Mouse (Mus musculus): Measurements from ENCODE around the gene Dpyd. TPM values are rescaled to one million over a fixed set of nuclear protein-coding genes. Genes with fewer than 3 reads are reported as not detected.

The Dpyd gene
- total and polyA plus RNA-seq, 2 experiments from 2014 or later: 3.5 to 5.9 TPM

DNA sequence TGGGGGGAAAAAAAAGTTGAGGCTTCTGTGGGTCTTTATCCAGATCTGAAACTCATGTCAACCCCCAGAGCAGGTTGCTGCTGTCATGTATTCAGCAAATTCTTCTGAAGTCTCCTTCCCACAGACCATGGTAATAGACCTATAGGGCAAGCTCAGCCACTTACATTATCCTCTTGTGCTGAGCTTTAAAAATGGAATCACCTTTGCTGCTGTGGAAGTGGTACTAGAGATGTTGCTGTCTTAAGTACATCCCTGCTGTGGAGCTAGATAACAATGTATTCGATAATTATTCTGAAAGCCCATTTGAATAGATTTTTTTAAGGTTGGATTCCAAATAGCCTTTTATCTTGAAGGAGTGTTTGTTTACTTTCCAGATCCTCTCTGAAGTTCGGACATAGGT, 902.1 kb downstream of the Dpyd start:
- Histone ChIP-seq H3K36me3 (ENCODE audit: insufficient read depth, low read length) (no peaks in the 10 kb centered on the region), H3K9ac (replicated peaks; ENCODE audit: low read length, poor library complexity, severe bottlenecking) (no peak overlapping the region), H3K27me3 (ENCODE audit: insufficient read depth, low read length) (no peaks in the 10 kb centered on the region), H3K9me3 (ENCODE audit: low read length) (no peaks in the 10 kb centered on the region), H3K4me1 (ENCODE audit: insufficient read depth, low read length) (no peaks in the 10 kb centered on the region), H3K27ac (ENCODE audit: low read depth, low read length) (no peak overlapping the region), H3K4me3 (ENCODE audit: low read depth, low read length) (no peak overlapping the region), H3K4me2 (ENCODE audit: low read depth, low read length, poor library complexity, severe bottlenecking) (no peak overlapping the region)
- no peak for TF ChIP-seq CTCF (IDR thresholded peaks at IDR 0.05)
- no peak for ATAC-seq (ENCODE audit: low FRiP score)
- no peak for DNase-seq (ENCODE audit: low spot score)
- WGBS: 31% methylated on average over 2 of the region's 2 CpGs

DNA sequence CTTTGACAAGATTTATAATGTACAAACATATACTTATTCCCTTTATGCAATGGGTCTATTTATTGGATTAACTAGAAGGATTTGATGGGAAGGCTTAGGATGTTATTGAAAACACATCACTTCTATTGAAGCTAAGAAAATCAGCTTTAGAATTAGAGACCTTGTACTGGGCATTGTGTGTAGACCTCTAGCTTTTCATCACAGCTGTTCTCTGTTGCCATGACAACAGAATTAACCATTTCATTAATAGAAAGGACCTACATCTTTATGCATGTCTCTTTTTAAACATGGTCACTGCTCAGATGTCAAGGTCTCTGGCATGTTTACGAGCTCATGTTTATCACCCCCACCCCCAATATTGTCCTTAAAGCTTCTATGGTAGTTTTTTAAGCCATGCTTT, 902.5 kb downstream of the Dpyd start:
- WGBS: 18% methylated on average over 1 of the region's 1 CpGs
- no peaks in the 10 kb centered on the region for H3K4me1 ChIP-seq (ENCODE audit: insufficient read depth, low read length)
- H3K27me3 ChIP-seq (ENCODE audit: insufficient read depth, low read length): no peaks in the 10 kb centered on the region
- H3K9me3 ChIP-seq (ENCODE audit: low read length): no peaks in the 10 kb centered on the region
- no peak overlapping the region for H3K27ac ChIP-seq (ENCODE audit: low read depth, low read length)
- no peak for TF ChIP-seq CTCF (IDR thresholded peaks at IDR 0.05)
- H3K4me3 ChIP-seq (ENCODE audit: low read depth, low read length): no peak overlapping the region
- ATAC-seq (ENCODE audit: low FRiP score): no peak
- peak; percentile 48 for DNase-seq (ENCODE audit: low spot score)
- no peak overlapping the region for H3K9ac ChIP-seq (replicated peaks; ENCODE audit: low read length, poor library complexity, severe bottlenecking)
- H3K4me2 ChIP-seq (ENCODE audit: low read depth, low read length, poor library complexity, severe bottlenecking): no peak overlapping the region
- H3K36me3 ChIP-seq (ENCODE audit: insufficient read depth, low read length): no peaks in the 10 kb centered on the region

DNA sequence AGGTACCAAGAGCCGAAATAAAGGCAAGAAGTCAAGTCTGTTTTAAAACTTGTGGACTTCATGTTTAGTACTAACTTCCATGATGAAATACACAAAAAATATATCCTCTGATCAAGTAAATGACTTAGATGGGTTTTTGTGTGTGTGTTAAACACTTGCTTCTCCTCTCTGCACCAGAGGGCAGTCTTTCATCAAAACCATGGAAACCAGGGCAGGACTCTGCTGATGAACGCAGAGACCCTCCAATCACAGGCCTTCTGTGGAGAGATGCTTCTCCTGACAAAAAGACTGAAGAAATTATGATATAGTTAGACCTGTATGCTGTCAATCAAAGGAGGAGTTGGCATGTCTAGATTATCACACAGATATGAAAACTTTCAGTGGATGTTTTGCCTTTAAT, 905.8 kb downstream of the Dpyd start:
- no peaks in the 10 kb centered on the region for H3K27me3 ChIP-seq (ENCODE audit: insufficient read depth, low read length)
- no peaks in the 10 kb centered on the region for H3K36me3 ChIP-seq (ENCODE audit: insufficient read depth, low read length)
- H3K4me1 ChIP-seq (ENCODE audit: insufficient read depth, low read length): no peaks in the 10 kb centered on the region
- WGBS: 79% methylated on average over 2 of the region's 2 CpGs
- TF ChIP-seq CTCF (IDR thresholded peaks at IDR 0.05): peak; percentile 42
- H3K9me3 ChIP-seq (ENCODE audit: low read length): no peaks in the 10 kb centered on the region
- DNase-seq (ENCODE audit: low spot score) (peak; percentile 24), ATAC-seq (ENCODE audit: low FRiP score) (no peak)
- no peak overlapping the region for H3K4me2 ChIP-seq (ENCODE audit: low read depth, low read length, poor library complexity, severe bottlenecking)
- H3K27ac ChIP-seq (ENCODE audit: low read depth, low read length): no peak overlapping the region
- no peak overlapping the region for H3K4me3 ChIP-seq (ENCODE audit: low read depth, low read length)
- H3K9ac ChIP-seq (replicated peaks; ENCODE audit: low read length, poor library complexity, severe bottlenecking): no peak overlapping the region

Data from midbrain, postnatal 0 days (tissue).